Mouse (Mus musculus): Measurements from ENCODE around the gene Arf4. TPM values are rescaled to one million over a fixed set of nuclear protein-coding genes. Genes with fewer than 3 reads are reported as not detected.

Arf4 gene
- polyA plus RNA-seq, 1 experiment from 2014 or later: 553 TPM

- WGBS: under 1% methylated on average over 16 of the region's 16 CpGs
- Histone ChIP-seq H3K9me3 (no peaks in the 10 kb centered on the region), H3K27me3 (no peaks in the 10 kb centered on the region), H3K36me3 (no peaks in the 10 kb centered on the region), H3K4me1 (peaks cover 10% of the 10 kb centered on the region; the same call in 1 of the 2 replicates), H3K27ac (peak overlapping the region; percentile 95), H3K9ac (peak overlapping the region; percentile 86), H3K4me2 (replicated peaks) (peak overlapping the region; percentile 74), H3K4me3 (peak overlapping the region; percentile 82)
- no peak for ATAC-seq (ENCODE audit: insufficient number of reproducible peaks, insufficient read depth, low FRiP score, low TSS enrichment)
These were observed 822 bp downstream of the Arf4 start for GRCm38 (mm10) chr14:26638708-26639084.

GRCm38 (mm10) chr14:26639251-26639650 is 1.4 kb downstream of the Arf4 start:
- Histone ChIP-seq H3K36me3 (no peaks in the 10 kb centered on the region), H3K27ac (no peak overlapping the region), H3K4me1 (peaks cover 10% of the 10 kb centered on the region; the same call in 1 of the 2 replicates), H3K4me3 (peak overlapping the region; percentile 82), H3K27me3 (no peaks in the 10 kb centered on the region), H3K4me2 (replicated peaks) (peak overlapping the region; percentile 74), H3K9me3 (no peaks in the 10 kb centered on the region), H3K9ac (peak overlapping the region; percentile 86)
- ATAC-seq (ENCODE audit: insufficient number of reproducible peaks, insufficient read depth, low FRiP score, low TSS enrichment): no peak
- 10% methylated on average over 11 of the region's 11 CpGs for WGBS

- H3K36me3 ChIP-seq: no peaks in the 10 kb centered on the region
- 52% methylated on average over 2 of the region's 2 CpGs for WGBS
- no peak for ATAC-seq (ENCODE audit: insufficient number of reproducible peaks, insufficient read depth, low FRiP score, low TSS enrichment)
- H3K4me3 ChIP-seq: peak overlapping the region; percentile 82
- peak overlapping the region; percentile 86 for H3K9ac ChIP-seq
- no peaks in the 10 kb centered on the region for H3K9me3 ChIP-seq
- no peak overlapping the region for H3K27ac ChIP-seq
- H3K27me3 ChIP-seq: no peaks in the 10 kb centered on the region
- peaks cover 10% of the 10 kb centered on the region; the same call in 1 of the 2 replicates for H3K4me1 ChIP-seq
- peak overlapping the region; percentile 74 for H3K4me2 ChIP-seq (replicated peaks)
These were observed 2.1 kb downstream of the Arf4 start for GRCm38 (mm10) chr14:26639961-26640360.

GRCm38 (mm10) chr14:26643006-26643624 is 5.2 kb downstream of the Arf4 start:
- WGBS: 78% methylated on average over 3 of the region's 3 CpGs

GRCm38 (mm10) chr14:26645989-26646650 is 8.2 kb downstream of the Arf4 start:
- H3K4me1 ChIP-seq: peaks cover 8% of the 10 kb centered on the region
- H3K4me3 ChIP-seq: no peak overlapping the region
- H3K4me2 ChIP-seq (replicated peaks): 0 out of 2 replicates have a peak overlapping the region, but pooled peaks have one; percentile 9
- no peak overlapping the region for H3K27ac ChIP-seq
- ATAC-seq (ENCODE audit: insufficient number of reproducible peaks, insufficient read depth, low FRiP score, low TSS enrichment): no peak
- 62% methylated on average over 5 of the region's 5 CpGs for WGBS
- peaks cover 8% of the 10 kb centered on the region for H3K36me3 ChIP-seq
- H3K27me3 ChIP-seq: no peaks in the 10 kb centered on the region
- H3K9ac ChIP-seq: no peak overlapping the region
- no peaks in the 10 kb centered on the region for H3K9me3 ChIP-seq

More at GRCm38 (mm10) chr14:26643006-26643624, 5.2 kb downstream of the Arf4 start:
- Histone ChIP-seq H3K4me2 (replicated peaks) (no peak overlapping the region), H3K36me3 (peaks cover 6% of the 10 kb centered on the region; the same call in 1 of the 2 replicates), H3K9ac (no peak overlapping the region), H3K27ac (no peak overlapping the region), H3K4me1 (peaks cover 11% of the 10 kb centered on the region), H3K9me3 (no peaks in the 10 kb centered on the region), H3K4me3 (no peak overlapping the region), H3K27me3 (no peaks in the 10 kb centered on the region)
- ATAC-seq (ENCODE audit: insufficient number of reproducible peaks, insufficient read depth, low FRiP score, low TSS enrichment): no peak

GRCm38 (mm10) chr14:26647811-26648210 is 9.9 kb downstream of the Arf4 start:
- no peaks in the 10 kb centered on the region for H3K9me3 ChIP-seq
- no peak overlapping the region for H3K4me2 ChIP-seq (replicated peaks)
- peaks cover 8% of the 10 kb centered on the region for H3K4me1 ChIP-seq
- WGBS: 81% methylated on average over 2 of the region's 2 CpGs
- H3K27me3 ChIP-seq: no peaks in the 10 kb centered on the region
- no peak for ATAC-seq (ENCODE audit: insufficient number of reproducible peaks, insufficient read depth, low FRiP score, low TSS enrichment)
- no peak overlapping the region for H3K9ac ChIP-seq
- no peak overlapping the region for H3K4me3 ChIP-seq
- H3K27ac ChIP-seq: no peak overlapping the region
- H3K36me3 ChIP-seq: peaks cover 17% of the 10 kb centered on the region

- peaks cover 49% of the 10 kb centered on the region for H3K36me3 ChIP-seq
- H3K4me2 ChIP-seq (replicated peaks): no peak overlapping the region
- ATAC-seq (ENCODE audit: insufficient number of reproducible peaks, insufficient read depth, low FRiP score, low TSS enrichment): no peak
- H3K27me3 ChIP-seq: no peaks in the 10 kb centered on the region
- no peak overlapping the region for H3K27ac ChIP-seq
- no peaks in the 10 kb centered on the region for H3K9me3 ChIP-seq
- no peak overlapping the region for H3K4me3 ChIP-seq
- H3K9ac ChIP-seq: no peak overlapping the region
- H3K4me1 ChIP-seq: no peaks in the 10 kb centered on the region
These were observed 14.0 kb downstream of the Arf4 start for GRCm38 (mm10) chr14:26651901-26652300.

- no peak overlapping the region for H3K4me2 ChIP-seq (replicated peaks)
- no peak for ATAC-seq (ENCODE audit: insufficient number of reproducible peaks, insufficient read depth, low FRiP score, low TSS enrichment)
- H3K36me3 ChIP-seq: peaks cover 36% of the 10 kb centered on the region
These were observed 20.3 kb downstream of the Arf4 start for GRCm38 (mm10) chr14:26658178-26658577.

GRCm38 (mm10) chr14:26660233-26660632 is 22.4 kb downstream of the Arf4 start:
- H3K4me1 ChIP-seq: no peaks in the 10 kb centered on the region
- no peak for ATAC-seq (ENCODE audit: insufficient number of reproducible peaks, insufficient read depth, low FRiP score, low TSS enrichment)
- H3K9me3 ChIP-seq: no peaks in the 10 kb centered on the region
- no peaks in the 10 kb centered on the region for H3K27me3 ChIP-seq
- 93% methylated on average over 1 of the region's 1 CpGs for WGBS
- no peak overlapping the region for H3K4me3 ChIP-seq
- no peak overlapping the region for H3K27ac ChIP-seq
- H3K9ac ChIP-seq: no peak overlapping the region
- no peak overlapping the region for H3K4me2 ChIP-seq (replicated peaks)
- peaks cover 25% of the 10 kb centered on the region for H3K36me3 ChIP-seq

More at GRCm38 (mm10) chr14:26658178-26658577, 20.3 kb downstream of the Arf4 start:
- no peak overlapping the region for H3K27ac ChIP-seq
- H3K9ac ChIP-seq: no peak overlapping the region
- H3K9me3 ChIP-seq: no peaks in the 10 kb centered on the region
- no peaks in the 10 kb centered on the region for H3K27me3 ChIP-seq
- H3K4me1 ChIP-seq: no peaks in the 10 kb centered on the region
- no peak overlapping the region for H3K4me3 ChIP-seq

- no peak overlapping the region for H3K4me2 ChIP-seq (replicated peaks)
- no peak for ATAC-seq (ENCODE audit: insufficient number of reproducible peaks, insufficient read depth, low FRiP score, low TSS enrichment)
- WGBS: 91% methylated on average over 3 of the region's 3 CpGs
- peaks cover 20% of the 10 kb centered on the region for H3K36me3 ChIP-seq
- H3K4me1 ChIP-seq: peaks cover 7% of the 10 kb centered on the region
- H3K9ac ChIP-seq: no peak overlapping the region
- H3K4me3 ChIP-seq: no peak overlapping the region
- no peak overlapping the region for H3K27ac ChIP-seq
- no peaks in the 10 kb centered on the region for H3K27me3 ChIP-seq
- H3K9me3 ChIP-seq: no peaks in the 10 kb centered on the region
These were observed 24.1 kb downstream of the Arf4 start for GRCm38 (mm10) chr14:26662016-26662415.

- Histone ChIP-seq H3K27ac (no peak overlapping the region), H3K36me3 (peaks cover 16% of the 10 kb centered on the region), H3K9ac (no peak overlapping the region), H3K4me2 (replicated peaks) (no peak overlapping the region), H3K9me3 (no peaks in the 10 kb centered on the region), H3K4me1 (peaks cover 11% of the 10 kb centered on the region), H3K27me3 (no peaks in the 10 kb centered on the region), H3K4me3 (no peak overlapping the region)
- 86% methylated on average over 2 of the region's 2 CpGs for whole genome bisulfite sequencing
- no peak for ATAC-seq (ENCODE audit: insufficient number of reproducible peaks, insufficient read depth, low FRiP score, low TSS enrichment)
These were observed 24.6 kb downstream of the Arf4 start for GRCm38 (mm10) chr14:26662488-26662887.

GRCm38 (mm10) chr14:26663851-26664250 is 26.0 kb downstream of the Arf4 start:
- no peak overlapping the region for H3K4me2 ChIP-seq (replicated peaks)
- peaks cover 17% of the 10 kb centered on the region for H3K4me1 ChIP-seq
- ATAC-seq (ENCODE audit: insufficient number of reproducible peaks, insufficient read depth, low FRiP score, low TSS enrichment): no peak
- 86% methylated on average over 2 of the region's 2 CpGs for WGBS
- no peak overlapping the region for H3K9ac ChIP-seq
- H3K4me3 ChIP-seq: no peak overlapping the region
- no peaks in the 10 kb centered on the region for H3K9me3 ChIP-seq
- H3K27ac ChIP-seq: no peak overlapping the region
- H3K27me3 ChIP-seq: no peaks in the 10 kb centered on the region
- peaks cover 14% of the 10 kb centered on the region for H3K36me3 ChIP-seq

Data from embryonic facial prominence, embryonic 12.5 days (tissue).